Mouse (Mus musculus) hindlimb bud, embryonic 11.5 days (tissue): ENCODE measurements around the gene Rhoa.
A peak's percentile ranks its signal among the peaks of the same experiment; 100 is the strongest.
"Not testable (repeated sequence)": the region's sequence is repeated elsewhere in the genome, so short reads cannot be mapped to it uniquely, and the experiment has no call there.

ENCODE experiments used
- DNase-seq: peaks from one replicate; pipeline ENCODE4 v3.0.0-alpha.2; 2012; ENCODE audit warnings: low read depth, low spot score; ENCODE audit errors: extremely low spot score

Gene Rhoa

DNA sequence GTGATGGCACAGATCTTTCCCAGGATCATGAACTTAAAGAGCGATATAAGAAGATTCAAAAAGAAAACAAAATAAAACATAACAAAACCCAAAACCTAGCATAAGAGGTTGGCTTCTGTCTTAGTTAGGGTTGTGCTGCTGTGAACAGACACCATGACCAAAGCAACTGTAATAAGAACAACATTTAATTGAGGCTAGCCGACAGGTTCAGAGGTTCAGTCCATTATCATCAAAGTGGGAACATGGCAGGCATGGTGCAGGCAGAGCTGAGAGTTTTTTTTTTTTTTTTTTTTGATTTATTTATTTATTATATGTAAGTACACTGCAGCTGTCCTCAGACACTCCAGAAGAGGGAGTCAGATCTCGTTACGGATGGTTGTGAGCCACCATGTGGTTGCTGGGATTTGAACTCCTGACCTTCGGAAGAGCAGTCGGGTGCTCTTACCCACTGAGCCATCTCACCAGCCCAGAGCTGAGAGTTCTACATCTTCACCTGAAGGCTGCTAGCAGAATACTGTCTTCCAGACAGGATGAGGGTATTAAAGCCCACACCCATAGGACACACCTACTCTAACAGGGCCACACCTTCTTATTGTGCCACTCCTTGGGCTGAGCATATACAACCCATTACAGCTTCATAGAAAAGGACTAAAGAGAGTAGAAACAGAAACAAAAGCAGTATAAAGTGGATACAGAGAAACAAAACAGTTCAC is 18.2 kb upstream of the Rhoa start:
- not testable (repeated sequence) for DNase-seq

DNA sequence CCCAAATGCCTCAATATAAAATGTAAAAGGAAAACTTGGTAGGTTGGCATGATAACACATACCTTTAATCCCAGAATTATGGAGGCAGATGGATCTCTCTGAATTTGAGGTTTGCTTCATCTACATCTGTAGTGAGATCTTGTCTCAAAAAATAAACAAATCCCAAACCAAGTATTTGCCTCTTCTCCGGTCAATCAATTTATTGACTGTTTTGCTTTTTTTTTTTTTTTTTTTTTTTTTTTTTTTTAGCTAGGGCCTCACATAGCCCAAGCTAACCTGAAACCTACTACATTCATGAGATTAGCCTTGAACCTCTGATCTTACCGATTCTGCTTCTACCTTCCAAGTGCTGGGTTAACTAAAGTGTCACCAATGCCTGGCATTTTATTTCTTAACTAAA is 16.6 kb upstream of the Rhoa start:
- DNase-seq: no peak

DNA sequence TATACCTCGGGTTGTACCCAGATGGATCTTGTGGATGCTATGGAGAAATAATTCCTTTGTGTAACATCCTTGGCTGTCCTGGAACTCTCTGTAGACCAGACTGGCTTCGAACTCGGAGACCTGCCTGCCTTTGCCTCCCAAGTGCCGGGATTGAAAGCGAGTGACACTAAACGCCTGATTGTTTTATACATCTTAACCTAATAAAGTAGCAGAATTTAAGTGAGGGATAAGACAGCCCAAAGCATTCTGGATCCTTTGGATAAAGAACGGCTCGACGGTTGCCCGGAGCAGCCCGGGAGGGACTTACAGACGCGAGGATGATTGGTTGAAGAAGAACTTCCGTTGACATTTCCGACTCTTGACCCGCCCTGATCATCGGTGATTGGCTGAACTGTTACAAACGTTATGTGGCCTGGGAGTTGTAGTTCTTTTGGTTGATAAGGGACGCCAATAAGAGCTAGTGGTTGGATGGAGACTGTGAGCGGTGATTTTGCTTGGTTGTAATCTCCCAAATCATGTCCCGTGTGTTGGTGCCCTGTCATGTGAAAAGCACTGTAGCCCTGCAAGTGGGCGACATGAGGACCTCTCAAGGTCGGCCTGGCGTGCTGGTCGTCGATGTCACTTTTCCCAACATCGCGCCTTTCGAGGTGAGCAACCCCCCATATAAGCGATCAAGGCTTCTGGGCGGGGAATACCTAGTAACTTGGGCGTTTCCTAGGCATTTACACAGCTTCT is 15.7 kb upstream of the Rhoa start, which contains the start of gene Nicn1:
Nicn1 (plus strand) TSS at position 414 of the 735 bp plus-strand sequence.
- peak; percentile 92 for DNase-seq

DNA sequence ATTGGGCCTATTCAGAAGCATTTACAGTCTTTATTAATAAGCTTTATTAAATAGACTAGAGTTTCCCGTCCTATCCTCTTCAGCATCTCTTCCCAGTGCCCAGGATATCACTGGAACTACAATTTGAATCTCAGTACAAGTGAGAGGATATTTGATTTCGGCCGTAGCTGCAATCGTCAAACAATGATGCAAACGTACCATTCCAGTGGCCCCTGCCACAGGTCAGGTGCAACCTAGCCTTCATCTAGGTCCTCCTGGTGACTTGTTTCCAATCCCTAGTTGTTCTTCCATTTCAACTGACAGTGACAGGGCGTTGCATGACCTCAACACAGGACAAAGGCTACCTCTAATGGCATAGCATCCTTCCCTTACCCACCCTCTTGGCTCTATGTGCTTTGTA is 15.2 kb upstream of the Rhoa start:
- no peak for DNase-seq

DNA sequence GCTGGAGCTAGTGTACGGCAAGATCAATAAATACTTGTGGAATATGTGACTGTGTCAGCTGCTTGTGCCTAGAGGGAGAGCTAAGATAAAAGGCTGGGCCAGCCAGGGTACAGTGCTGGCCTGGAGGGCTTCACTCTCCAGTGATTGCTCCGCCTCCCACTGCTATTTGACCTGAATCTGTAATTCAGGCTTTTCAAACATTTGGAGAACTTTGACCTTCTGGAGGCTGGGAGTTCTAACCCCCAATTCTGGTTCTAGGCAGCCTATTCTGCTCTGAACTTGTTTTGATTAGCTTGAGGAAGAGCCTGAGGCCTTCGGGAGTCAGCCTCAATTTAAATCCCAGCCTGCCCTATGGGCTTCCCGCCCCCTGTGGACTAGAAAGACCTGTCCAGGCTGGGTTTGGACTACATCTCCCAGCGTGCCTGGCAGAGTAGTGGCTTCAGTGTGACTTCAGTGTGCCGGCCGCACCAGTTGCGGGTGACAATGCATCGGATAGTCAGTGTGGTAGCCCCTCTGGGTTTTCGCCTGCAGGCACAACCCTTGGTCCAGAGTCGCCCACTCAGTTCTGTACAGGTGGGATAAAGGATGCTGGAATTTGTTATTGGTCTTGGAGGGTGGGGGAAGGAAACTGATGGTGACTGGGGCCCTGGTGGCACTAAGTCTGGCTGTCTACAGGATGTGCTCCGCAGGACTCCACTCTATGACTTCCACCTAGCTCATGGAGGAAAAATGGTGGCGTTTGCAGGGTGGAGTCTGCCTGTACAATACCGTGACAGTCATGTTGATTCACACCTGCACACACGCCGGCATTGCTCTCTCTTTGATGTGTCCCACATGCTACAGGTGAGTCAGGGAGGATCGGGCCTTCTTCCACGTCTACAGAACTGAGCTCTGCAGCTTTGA is 9.2 kb upstream of the Rhoa start, which contains the start of gene Amt:
Amt (plus strand) TSS at position 401 of the 903 bp plus-strand sequence.
- DNase-seq: no peak

DNA sequence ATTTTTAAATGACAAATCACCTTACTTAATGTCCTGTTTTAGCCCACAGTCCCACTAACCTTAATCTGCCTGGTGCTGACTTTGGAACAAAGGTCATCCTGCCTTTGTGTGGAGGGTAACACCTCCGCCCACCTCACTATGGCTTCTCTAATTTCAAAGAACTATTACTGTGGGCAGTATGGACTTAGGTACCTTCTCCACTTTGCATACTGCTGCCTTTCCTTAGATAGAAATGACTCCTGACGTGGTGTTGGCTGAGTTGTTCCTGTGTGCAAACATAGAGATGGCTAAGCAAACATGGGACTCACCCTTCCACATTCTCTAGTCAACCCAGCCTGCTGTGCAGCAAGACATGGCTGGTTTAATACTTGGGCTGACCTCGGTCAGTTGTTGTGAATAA is 4.1 kb upstream of the Rhoa start:
- DNase-seq: no peak

DNA sequence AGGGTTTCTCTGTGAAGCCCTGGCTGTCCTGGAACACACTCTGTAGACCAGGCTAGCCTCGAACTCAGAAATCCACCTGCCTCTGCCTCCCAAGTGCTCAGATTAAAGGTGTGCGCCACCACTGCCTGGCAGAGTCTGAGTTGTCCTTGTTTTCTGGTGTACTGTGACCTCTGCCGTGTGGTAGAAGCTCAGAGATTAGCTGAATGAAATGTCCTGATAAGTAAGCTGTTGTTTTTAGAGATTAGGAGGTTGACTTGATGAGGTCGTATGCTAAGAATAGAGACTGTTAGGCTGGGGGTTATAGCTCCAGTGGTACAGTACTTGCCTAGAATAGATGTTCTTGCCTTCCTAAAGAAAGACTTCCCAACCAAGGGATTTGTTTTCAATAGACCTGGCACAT is 1.2 kb upstream of the Rhoa start:
- no peak for DNase-seq

DNA sequence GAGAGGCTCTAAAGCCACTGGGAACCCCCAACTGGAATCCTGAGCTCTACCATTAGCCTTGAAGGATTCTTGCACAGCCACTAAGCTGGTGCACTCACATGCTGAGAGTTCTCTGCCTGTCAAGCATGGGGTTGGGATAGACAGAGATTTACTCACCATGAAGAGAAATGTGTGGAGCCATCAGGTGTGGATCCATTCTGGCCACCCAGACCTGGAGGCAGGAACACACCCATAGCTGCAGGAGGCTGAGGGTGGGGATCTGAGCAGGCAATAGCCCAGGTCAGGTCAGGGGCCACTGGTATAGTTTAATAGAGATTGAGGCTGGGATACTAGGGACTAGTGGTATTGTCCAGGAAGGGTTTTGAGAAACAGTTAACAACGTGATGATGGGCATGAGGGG is 759 bp upstream of the Rhoa start:
- DNase-seq: no peak

DNA sequence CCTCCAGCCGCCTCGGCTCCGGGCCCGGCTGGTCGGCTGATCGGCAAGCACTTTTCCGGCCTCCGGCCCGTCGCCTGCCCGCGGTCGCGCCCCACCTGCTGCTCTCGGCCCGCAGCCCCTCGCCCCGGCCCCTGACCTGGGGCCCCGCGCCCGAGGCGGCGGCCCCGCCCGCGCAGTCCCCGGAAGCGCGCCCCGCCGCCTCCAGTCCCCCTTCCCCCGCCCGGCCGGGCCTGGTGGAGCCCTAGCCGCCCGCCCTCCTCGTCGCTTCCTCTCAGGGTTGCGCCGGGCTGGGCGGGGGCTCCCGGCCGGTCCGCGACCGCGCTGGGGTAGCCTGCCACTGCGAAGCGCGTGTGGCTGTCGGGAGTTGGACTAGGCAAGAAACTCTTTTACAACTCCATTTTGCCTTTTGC is 647 bp downstream of the Rhoa start:
- no peak for DNase-seq

DNA sequence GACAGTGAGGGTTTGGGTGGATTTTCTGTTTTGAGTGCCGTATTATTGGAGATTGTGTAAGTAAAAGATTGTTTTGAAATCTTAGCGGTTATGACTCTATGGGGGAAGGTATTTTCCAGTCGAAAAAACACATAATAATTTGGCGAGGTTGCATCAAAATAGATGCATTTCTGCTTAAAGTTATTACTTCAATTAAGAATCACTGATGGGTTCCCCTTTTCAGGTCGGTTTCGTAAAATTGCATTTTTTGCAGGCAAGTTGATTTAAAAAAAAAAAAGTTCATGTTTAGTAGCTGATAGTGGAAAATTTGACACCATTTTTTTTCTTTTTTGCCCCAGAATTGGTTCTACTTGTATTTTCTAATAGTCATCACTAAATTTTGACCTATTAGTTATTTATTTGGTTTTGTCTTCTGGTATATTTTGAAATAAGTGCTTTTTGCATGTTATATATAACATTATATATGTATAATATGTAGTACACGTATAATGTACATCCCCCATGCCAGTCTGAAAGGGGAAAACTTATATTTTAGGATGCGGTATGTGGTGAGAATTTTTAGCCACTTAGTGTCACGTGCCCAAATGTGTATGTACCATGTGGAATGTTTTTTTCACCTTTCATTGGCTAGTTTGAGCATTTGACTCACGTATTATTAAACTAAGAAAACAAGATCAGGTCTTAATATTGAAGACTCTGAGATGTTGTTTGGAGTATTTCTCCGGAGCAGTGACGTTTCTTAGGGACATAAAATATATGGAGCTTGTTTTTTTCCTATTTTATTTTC is 1.3 kb downstream of the Rhoa start:
- no peak for DNase-seq

DNA sequence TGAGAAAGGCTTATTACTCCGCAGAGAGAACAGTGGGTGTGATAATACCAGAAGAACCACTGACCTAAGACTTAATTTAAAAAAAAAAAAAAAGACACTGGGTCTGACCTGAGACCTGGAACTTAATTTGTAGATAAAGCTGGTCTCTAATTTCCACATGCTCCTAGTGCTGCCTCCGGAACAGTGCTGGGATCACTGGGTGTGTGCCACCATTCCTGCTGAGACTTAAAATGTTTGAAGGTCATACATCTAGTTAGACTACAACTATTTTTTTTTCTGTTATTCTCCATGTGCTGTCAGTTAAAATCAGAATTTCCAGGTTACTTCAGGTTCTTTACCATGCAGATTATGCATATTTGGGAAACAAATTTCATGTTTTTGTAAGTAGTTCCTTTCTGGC is 2.2 kb downstream of the Rhoa start:
- DNase-seq: no peak

DNA sequence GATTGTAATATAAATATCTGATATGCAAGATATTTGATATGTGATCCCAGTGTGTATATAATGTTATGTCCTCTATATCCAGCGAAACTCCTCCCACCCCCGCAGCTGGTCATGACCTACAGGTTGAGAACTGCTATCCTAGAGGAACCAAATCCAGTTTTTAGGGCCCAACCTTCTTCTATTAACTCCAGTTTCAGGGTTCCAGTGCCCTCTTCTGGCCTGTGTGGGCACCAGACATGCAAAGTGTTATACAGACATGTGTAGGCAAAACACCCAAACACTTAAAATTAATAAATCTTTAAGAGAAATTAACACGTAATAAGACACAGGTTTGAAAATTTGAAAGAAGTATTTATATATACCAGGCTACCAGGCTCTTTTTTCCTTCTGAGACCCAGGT is 11.6 kb downstream of the Rhoa start:
- DNase-seq: no peak

DNA sequence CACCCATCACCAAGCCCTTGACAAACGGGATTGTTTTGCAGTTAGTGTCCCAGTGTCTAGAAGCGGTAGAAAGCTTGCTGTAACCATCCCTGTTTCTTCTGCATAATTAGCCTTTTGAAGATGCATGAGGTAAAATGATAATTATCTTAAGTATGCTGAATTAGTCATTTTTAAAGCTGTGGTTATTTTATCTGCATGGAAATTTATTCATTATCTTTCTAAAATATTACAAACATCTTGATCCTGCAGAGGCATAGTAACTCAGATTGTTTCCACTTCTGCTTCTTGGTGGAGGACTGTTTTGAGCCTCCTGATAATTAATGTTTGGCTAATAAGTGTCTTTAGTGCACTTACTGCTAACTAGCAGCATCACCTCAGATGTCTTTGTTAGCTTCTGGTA is 12.5 kb downstream of the Rhoa start:
- DNase-seq: no peak

DNA sequence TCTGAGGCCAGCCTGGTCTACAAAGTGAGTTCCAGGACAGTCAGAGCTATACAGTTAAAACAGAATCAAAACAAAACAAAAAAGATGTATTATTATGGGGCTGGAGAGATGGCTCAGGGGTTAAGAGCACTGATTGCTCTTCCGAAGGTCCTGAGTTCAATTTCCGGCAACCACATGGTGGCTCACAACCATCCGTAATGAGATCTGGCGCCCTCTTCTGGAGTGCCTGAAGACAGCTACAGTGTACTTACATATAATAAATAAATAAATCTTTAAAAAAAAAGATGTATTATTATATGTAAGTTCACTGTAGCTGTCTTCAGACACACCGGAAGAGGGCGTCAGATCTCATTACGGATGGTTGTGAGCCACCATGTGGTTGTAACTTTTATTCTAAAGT is 16.1 kb downstream of the Rhoa start:
- DNase-seq: not testable (repeated sequence)

DNA sequence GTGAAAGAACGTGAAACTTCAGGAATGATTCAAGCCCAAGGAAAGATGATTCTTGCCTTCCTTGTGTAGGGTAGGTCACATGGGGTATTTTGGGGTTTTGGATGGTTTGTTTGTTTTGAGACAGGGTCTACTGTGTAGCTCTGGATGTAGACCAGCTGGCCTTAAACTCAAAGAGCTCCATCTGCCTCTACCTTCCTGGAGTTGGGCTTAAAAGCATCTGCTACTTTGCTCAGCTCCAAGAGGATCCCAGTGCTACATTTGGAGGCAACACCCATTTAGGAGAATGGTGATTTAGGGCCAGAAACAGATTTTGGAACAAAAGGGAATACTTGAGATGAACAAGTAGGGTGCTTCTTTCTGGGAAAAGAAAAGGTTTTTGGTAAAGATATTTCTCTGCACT is 18.9 kb downstream of the Rhoa start:
- DNase-seq: no peak

DNA sequence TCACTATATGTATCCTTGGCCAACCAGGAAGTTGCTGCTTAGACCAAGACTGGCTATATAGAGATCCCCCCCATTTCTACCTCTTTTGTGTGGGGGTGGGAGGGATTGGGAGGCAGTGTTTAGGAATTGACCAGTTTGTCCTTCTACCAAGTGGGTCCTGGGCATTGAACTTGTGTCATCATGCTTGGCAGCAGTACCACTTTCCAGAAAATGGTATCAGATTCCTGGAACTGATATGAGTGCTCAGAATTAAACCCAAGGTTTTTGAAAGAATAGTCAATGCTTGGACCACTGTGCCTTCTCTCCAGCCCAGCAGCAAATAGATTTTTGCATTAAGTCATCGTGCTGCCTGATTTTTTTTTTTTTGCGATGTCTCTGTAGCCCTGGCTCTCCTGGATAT is 19.9 kb downstream of the Rhoa start:
- DNase-seq: no peak

DNA sequence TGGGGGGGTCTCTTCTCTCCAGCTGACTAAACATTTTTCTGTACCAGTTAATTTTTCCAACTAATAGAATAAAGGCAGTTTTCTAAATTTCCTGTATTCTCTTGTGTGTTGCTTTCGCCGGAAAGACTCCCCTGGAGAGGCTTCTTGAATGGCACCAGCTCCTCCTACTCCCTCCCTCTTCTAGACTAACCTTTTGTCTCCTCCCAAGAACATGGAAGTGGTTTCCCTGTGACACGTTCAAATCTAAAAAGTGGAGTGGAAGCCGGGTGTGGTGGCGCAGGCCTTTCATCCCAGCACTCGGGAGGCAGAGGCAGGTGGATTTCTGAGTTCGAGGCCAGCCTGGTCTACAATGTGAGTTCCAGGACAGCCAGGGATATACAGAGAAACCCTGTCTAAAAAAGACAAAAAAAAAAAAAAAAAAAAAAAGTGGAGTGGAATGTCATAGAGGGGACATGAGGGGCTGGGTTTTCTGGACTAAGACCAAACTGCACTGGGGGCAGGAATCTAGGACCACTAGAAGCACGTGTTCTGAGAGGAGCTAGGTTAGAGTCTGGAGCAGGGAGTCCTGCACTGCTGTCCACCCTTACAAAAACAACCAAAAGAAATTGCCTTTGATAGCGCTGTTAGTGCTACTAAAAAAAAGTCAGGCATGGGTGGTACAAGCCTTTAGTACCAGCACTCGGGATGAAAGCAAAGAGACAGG is 32.1 kb downstream of the Rhoa start:
- no peak for DNase-seq

DNA sequence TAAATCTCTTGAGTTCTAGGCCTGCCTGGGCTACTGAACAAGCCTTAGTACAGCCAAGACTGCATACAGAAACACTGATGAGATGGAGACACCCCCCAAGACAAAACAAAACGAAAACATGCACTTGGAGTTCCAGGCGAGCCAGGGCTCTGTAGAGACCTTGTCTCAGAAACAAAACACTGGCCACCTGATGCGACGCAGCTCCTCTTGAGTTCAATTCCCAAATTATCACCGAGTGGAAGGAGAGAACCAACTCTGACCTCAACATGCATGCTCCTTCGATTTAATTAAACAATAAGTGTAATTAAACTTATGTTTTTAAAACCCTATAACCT is 32.6 kb downstream of the Rhoa start:
- no peak for DNase-seq

DNA sequence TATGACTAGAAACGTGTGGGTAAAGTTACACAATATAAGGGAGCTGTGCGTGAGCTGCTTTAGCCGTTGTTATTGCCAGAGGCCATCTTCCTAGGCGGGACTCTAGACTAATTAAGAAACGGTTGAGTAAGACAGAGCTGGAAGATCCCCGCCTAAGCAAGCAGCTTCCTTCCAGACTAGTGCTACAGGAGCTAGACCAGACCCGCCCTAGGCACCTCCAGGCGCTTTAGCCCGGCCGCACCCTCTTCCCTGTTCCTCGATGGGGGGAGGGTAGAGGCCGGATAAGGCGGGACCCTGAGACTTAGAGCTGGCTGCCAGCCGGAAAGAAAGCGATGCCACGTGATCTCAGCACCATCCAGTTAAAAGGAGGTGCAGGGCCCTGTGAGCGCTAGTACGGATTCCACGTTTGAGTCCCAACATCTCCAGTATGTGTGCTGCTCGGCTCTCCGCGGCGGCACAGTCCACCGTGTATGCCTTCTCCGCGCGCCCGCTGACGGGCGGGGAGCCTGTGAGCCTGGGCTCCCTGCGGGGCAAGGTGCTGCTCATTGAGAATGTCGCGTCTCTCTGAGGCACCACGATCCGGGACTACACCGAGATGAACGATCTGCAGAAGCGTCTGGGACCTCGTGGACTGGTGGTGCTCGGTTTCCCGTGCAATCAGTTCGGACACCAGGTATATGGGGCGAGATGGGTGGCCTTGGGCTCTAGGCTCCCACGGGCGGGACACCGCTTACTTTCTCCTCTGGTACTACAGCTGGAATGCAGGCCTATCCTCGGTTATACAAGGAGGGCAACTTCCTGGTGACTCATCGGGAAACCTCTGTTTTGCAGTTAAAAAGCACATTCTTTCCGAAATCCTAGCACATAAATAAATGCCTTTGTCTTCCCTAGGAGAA is 33.2 kb downstream of the Rhoa start, which contains the start of gene Gpx1:
Gpx1 (plus strand) TSS at position 18 of the 896 bp plus-strand sequence.
- DNase-seq: peak; percentile 82
